Mouse (Mus musculus) intestine, embryonic 16.5 days (tissue): Measurements from ENCODE around the gene Olfr56. TPM values are rescaled to one million over a fixed set of nuclear protein-coding genes. Genes with fewer than 3 reads are reported as not detected.
A peak's percentile ranks its signal among the peaks of the same experiment; 100 is the strongest.

Experiments
- ATAC-seq: fragments of 200-750 bp; cut with Nextera tagmentation; 2 replicates; pipeline ENCODE4 v1.8.0; 2017; ENCODE audit warnings: moderate TSS enrichment, moderate library complexity
- H3K27ac ChIP-seq: fragments of 300-500 bp; sonication (generic); 2 replicates; pipeline ENCODE4 v1.5.1; 2014; ENCODE audit warnings: mild to moderate bottlenecking, low read length
- H3K27me3 ChIP-seq: fragments of 300-500 bp; sonication (generic); replicated peaks from 2 replicates; pipeline ENCODE4 v1.6.1; 2014; ENCODE audit warnings: low read length, control low read depth, mixed read lengths; ENCODE audit not compliant: control insufficient read depth, insufficient read depth
- H3K36me3 ChIP-seq: fragments of 300-500 bp; sonication (generic); 2 replicates; pipeline ENCODE4 v1.6.1; 2014; ENCODE audit warnings: low read length, control low read depth; ENCODE audit not compliant: control insufficient read depth, insufficient read depth
- H3K4me1 ChIP-seq: fragments of 300-500 bp; sonication (generic); 2 replicates; pipeline ENCODE4 v1.6.1; 2014; ENCODE audit warnings: low read length, control low read depth, mixed read lengths; ENCODE audit not compliant: control insufficient read depth, insufficient read depth
- H3K4me2 ChIP-seq: fragments of 300-500 bp; sonication (generic); 2 replicates; pipeline ENCODE4 v1.6.1; 2014; ENCODE audit warnings: low read depth, low read length, control low read depth
- H3K4me3 ChIP-seq: fragments of 300-500 bp; sonication (generic); 2 replicates; pipeline ENCODE4 v1.5.1; 2014; ENCODE audit warnings: mild to moderate bottlenecking, low read length
- H3K9ac ChIP-seq: fragments of 300-500 bp; sonication (generic); 2 replicates; pipeline ENCODE4 v1.6.1; 2014; ENCODE audit warnings: low read depth, low read length
- H3K9me3 ChIP-seq: fragments of 300-500 bp; sonication (generic); 2 replicates; pipeline ENCODE4 v1.6.1; 2016; ENCODE audit warnings: low read length, control low read depth; ENCODE audit not compliant: control insufficient read depth
- WGBS: fragments of 180-500 bp; shearing (Covaris S2); extraction: QIAGEN DNeasy Blood & Tissue Kit; methylation state at CpG from one replicate; pipeline ENCODE4 v1.1.7; 2014; 5-methylcytosine and 5-hydroxymethylcytosine counted together
- polyA plus RNA-seq: library from polyadenylated mRNA; unstranded; fragments of >200 nt; fragmentation: Nextera tagmentation; extraction: Ambion mirVana; gene quantifications from 2 replicates; pipeline ENCODE4 v1.2.1, GENCODE M21; 2015

Gene Olfr56
- polyA plus RNA-seq, 1 experiment from 2014 or later = 0.10 TPM

DNA sequence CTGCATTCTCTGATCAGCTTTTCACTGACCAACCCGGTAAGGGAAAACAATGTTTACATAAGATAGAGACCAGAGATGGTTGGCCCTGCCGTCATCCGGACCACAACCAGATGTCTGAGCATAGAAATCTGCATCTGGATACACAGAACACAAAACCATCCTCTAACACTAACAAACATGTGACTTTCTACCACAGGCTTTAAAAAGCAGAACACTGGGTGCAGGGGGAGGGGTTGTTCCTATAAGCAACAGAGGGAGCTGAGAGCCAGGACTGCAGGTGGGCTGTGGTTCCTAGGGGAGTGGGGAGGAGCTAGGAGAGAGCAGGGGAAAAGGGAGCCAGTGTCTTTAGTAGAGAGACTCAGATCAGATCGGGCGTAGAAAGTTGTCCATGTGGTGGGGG lies 122.8 kb downstream of the Olfr56 start:
- Histone ChIP-seq H3K9me3 (no peaks in the 10 kb centered on the region), H3K4me3 (no peak overlapping the region), H3K27me3 (no peaks in the 10 kb centered on the region), H3K4me1 (no peaks in the 10 kb centered on the region; the same call in none of the 2 replicates), H3K4me2 (no peak overlapping the region), H3K9ac (no peak overlapping the region), H3K27ac (no peak overlapping the region), H3K36me3 (no peaks in the 10 kb centered on the region)
- 36% methylated on average over 5 of the region's 5 CpGs for WGBS
- no peak for ATAC-seq

DNA sequence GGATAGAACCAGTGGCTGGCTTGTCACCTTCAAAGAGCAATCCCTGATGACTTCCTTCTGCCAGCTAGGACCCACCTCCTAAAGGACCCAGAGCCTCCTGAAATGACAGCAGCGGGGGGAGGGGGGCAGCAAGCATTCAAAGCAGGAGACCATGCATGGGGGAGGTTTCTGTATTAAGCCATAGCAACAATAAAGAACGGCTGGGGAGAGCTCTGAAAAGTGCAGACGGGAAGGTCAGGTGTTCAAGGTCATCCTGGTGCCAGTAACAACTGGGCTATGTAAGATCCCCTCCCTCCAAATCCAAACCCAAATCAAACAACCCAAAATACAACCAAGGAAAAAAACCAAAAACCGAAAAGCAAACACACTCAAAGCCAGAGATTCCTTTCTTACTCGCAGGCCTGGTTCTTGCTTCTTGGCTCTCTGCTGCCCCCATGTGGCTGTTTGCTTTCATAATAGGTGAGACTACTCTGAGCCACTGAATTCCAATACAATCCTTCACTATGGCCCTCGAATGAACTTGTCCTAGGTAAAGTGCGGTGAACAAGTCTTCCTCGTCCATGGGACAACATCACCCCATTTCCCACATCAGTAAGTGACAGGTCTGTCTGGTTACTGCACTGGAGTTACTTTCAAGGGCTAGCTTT lies 124.5 kb downstream of the Olfr56 start:
- Histone ChIP-seq H3K27me3 (no peaks in the 10 kb centered on the region), H3K36me3 (no peaks in the 10 kb centered on the region)

DNA sequence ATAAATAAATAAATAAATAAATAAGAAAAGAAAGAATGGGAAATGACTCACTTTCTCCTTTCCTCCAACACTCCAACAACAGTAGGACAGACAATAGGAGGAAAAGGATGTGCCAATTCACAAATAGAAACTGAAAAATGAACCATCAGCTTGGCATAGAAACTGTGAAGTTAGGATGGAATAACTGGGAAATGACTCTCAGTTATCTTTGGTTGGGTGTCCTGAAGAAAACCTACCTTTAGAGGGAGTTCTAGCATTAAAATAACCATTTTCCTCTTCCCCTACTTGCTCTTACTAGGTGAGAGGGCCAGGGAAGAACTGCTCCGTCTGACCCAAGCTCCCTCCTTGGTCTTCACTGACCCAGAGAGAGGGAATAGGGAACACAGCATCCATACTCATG lies 127.1 kb downstream of the Olfr56 start:
- Histone ChIP-seq H3K27ac (no peak overlapping the region), H3K4me2 (no peak overlapping the region), H3K36me3 (no peaks in the 10 kb centered on the region), H3K9ac (no peak overlapping the region), H3K27me3 (no peaks in the 10 kb centered on the region), H3K4me3 (no peak overlapping the region), H3K9me3 (no peaks in the 10 kb centered on the region), H3K4me1 (no peaks in the 10 kb centered on the region; the same call in 1 of the 2 replicates)
- no peak for ATAC-seq
- 60% methylated on average over 1 of the region's 1 CpGs for WGBS

More for the DNA sequence above, 124.5 kb downstream of the Olfr56 start:
- ATAC-seq = peak; percentile 65
- H3K9ac ChIP-seq = no peak overlapping the region
- H3K4me1 ChIP-seq = no peaks in the 10 kb centered on the region; the same call in none of the 2 replicates
- H3K4me3 ChIP-seq = no peak overlapping the region
- no peak overlapping the region for H3K4me2 ChIP-seq
- no peak overlapping the region for H3K27ac ChIP-seq
- whole genome bisulfite sequencing = 13% methylated on average over 8 of the region's 8 CpGs
- H3K9me3 ChIP-seq = no peaks in the 10 kb centered on the region

DNA sequence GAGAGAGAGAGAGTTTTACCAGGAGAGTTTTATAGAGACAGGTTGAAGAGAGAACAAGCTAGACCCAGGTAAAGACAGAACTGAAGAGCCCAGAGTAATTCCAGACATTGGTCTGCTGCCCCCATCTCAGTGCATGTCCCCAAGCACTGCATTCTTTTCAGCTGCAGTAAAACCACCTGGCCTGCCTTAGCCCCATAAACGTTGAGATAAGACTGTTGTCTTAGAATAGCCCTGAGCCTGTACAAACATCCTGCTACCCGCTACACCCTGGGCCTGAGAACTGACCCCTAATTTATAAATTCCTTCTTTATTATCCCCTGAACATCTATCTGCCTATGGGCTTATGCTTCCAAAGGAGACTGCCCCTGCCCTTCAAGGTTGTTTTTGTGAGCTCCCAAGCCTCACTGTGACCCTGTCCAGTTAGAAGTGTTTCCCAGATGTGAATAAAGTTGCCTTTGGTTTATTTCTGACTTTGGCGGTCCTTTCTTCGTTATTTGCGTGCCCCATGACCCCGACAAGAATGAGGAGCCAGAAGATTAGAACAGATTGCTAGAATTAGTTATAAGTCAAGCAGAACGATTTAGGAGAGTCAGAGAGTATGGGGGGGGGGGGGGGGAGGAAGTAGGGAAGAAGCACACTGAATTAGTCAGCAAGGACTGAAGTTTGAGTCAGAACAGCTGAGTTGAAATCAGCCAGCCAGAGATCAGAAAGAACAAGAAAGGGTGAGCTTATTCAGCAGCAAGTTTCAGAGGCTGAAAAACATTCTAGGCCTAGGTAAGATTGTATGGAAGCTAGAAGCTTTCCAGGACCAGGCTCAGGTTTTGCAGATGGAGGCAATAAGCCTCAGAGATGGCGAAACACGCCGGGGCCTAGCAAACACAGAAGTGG lies 129.2 kb downstream of the Olfr56 start:
- H3K27ac ChIP-seq = no peak overlapping the region
- H3K9ac ChIP-seq = no peak overlapping the region
- H3K9me3 ChIP-seq = no peaks in the 10 kb centered on the region
- H3K27me3 ChIP-seq = no peaks in the 10 kb centered on the region
- WGBS = 46% methylated on average over 10 of the region's 10 CpGs
- H3K4me1 ChIP-seq = no peaks in the 10 kb centered on the region
- no peak overlapping the region for H3K4me2 ChIP-seq
- ATAC-seq = peak; percentile 51
- no peak overlapping the region for H3K4me3 ChIP-seq
- no peaks in the 10 kb centered on the region for H3K36me3 ChIP-seq

DNA sequence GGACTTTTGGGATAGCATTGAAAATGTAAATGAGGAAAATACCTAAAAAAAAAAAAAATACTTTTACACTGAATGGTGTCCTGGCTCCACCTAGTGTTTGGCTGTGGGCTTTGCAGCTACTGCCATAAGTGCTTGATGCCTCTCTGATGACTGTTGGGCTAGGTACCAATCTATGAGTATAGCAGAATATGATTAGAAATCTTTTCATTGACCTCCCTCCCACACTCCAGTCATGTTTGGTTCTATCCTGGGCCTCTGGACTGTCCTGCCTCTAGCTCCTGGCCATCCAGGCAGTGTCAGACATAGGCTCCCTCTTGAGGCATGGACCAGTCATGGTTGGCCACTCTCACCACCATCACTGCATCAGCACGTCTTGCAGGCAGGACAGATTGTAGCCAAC lies 130.1 kb downstream of the Olfr56 start:
- 48% methylated on average over 1 of the region's 1 CpGs for WGBS
- Histone ChIP-seq H3K36me3 (no peaks in the 10 kb centered on the region), H3K27ac (no peak overlapping the region), H3K4me2 (no peak overlapping the region), H3K9me3 (no peaks in the 10 kb centered on the region), H3K27me3 (no peaks in the 10 kb centered on the region), H3K4me3 (no peak overlapping the region), H3K9ac (no peak overlapping the region), H3K4me1 (no peaks in the 10 kb centered on the region)
- ATAC-seq = peak; percentile 10; the same call in 1 of the 2 replicates

GRCm38 (mm10) chr11:49111000-49111399 lies 132.3 kb downstream of the Olfr56 start:
- H3K9ac ChIP-seq = no peak overlapping the region
- no peaks in the 10 kb centered on the region for H3K36me3 ChIP-seq
- H3K4me2 ChIP-seq = no peak overlapping the region
- H3K4me1 ChIP-seq = no peaks in the 10 kb centered on the region
- no peak overlapping the region for H3K4me3 ChIP-seq
- 62% methylated on average over 1 of the region's 1 CpGs for WGBS
- no peak for ATAC-seq
- no peaks in the 10 kb centered on the region for H3K27me3 ChIP-seq
- no peaks in the 10 kb centered on the region for H3K9me3 ChIP-seq
- no peak overlapping the region for H3K27ac ChIP-seq

DNA sequence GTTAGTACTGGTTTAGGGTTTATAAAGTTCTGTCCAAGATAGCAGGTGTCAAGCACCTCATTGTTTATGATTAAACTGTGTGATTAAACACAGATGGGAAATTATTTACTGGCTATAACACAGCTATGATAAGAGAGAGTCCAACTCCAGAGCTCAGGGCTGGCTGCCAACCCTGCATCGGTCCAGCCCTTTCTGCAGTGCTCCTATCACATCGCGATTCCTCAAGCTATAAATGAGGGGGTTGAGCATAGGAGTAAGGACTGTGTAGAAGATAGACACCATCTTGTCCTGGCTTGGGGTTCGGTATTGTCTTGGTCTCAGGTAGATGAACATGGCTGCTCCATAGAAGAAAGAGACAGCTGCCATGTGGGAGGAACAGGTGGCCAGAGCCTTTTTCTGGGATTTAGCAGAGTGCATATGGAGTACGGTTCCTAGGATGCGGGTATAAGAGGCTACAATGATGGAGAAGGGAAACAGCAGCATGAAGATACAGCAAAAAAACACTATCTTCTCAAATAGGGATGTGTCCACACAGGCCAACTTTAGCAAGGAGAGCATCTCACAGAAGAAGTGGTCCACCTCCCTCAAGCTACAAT lies 134.0 kb downstream of the Olfr56 start:
- WGBS = 59% methylated on average over 6 of the region's 6 CpGs
- no peaks in the 10 kb centered on the region for H3K9me3 ChIP-seq
- H3K4me2 ChIP-seq = no peak overlapping the region
- no peaks in the 10 kb centered on the region for H3K4me1 ChIP-seq
- no peak overlapping the region for H3K9ac ChIP-seq
- ATAC-seq = peak; percentile 82
- H3K27me3 ChIP-seq = no peaks in the 10 kb centered on the region
- no peak overlapping the region for H3K27ac ChIP-seq
- no peak overlapping the region for H3K4me3 ChIP-seq
- no peaks in the 10 kb centered on the region for H3K36me3 ChIP-seq

DNA sequence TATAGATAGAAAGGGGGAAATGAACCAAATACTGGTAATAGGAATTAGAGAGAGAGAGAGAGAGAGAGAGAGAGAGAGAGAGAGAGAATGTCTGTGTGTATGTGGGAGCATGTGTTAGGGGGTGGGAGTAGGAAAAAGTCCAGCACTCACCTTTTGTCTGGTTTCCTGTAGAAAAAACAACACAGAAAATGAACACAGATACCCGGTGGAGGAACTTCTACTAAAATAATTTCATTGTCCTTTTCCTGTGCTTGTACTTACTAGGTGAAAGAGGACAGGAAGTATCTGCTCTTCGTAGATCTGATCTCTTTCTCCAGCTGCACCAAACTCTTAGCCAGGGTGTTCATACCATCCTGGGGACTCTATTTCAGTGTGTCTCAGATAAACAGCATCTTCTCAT lies 135.5 kb downstream of the Olfr56 start:
- Histone ChIP-seq H3K27me3 (no peaks in the 10 kb centered on the region), H3K9me3 (no peaks in the 10 kb centered on the region), H3K4me1 (no peaks in the 10 kb centered on the region), H3K4me3 (no peak overlapping the region), H3K9ac (no peak overlapping the region), H3K27ac (no peak overlapping the region), H3K36me3 (no peaks in the 10 kb centered on the region), H3K4me2 (no peak overlapping the region)
- no peak for ATAC-seq
- WGBS = 48% methylated on average over 2 of the region's 2 CpGs

GRCm38 (mm10) chr11:49114774-49115173 lies 136.1 kb downstream of the Olfr56 start, which contains the start of gene Olfr1396:
TSS of gene Olfr1396 (minus strand) at chr11:49114874.
- ATAC-seq = no peak
- Histone ChIP-seq H3K27me3 (no peaks in the 10 kb centered on the region), H3K4me3 (no peak within 1 kb of the TSS), H3K4me2 (no peak within 1 kb of the TSS), H3K4me1 (no peaks in the 10 kb centered on the region), H3K9ac (no peak within 1 kb of the TSS), H3K27ac (no peak within 1 kb of the TSS), H3K36me3 (no peaks in the 10 kb centered on the region), H3K9me3 (no peaks in the 10 kb centered on the region)
